In the genomic region with DNA sequence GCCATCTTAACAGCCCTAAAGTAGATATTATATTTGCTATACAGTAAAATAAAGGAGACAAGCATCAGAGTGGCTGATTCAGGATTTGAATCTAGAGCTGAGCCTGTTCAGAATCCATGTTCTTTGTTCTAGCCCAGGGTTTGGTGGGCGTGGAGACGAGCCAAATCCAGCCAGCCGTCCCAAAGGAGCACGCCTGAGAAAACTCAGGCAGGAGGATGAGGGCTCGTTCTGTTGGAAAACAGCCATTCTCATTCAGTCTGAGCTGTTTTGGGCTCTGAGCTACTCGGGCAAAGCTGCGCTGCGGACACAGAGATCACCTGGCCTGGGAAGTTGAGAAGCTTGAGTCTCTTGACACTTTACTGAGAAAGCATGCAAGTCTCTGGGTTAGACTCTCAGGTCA, we compare ENCODE assay signal across 12 mouse cellular contexts.
"Had no signal": no experiment of that assay in that cellular context is flagged by ENCODE, and none has a peak within 500 bp of the region (broad histone marks: within the 10 kb centered on the region; RNA-seq: fewer than 3 reads in every experiment).

No protein-coding gene starts in this region.

- H3K36me3 ChIP-seq: limb, embryonic 15.5 days; liver, embryonic 12.5 days; midbrain, embryonic 10.5 days; neural tube, embryonic 15.5 days had no signal

- H3K4me2 ChIP-seq: limb, embryonic 15.5 days; liver, embryonic 12.5 days; lung, embryonic 14.5 days; neural tube, embryonic 15.5 days had no signal

- ATAC-seq: liver, embryonic 12.5 days had no signal

- H3K4me3 ChIP-seq: limb, embryonic 15.5 days; liver, embryonic 12.5 days; midbrain, embryonic 10.5 days; myocyte; neural tube, embryonic 15.5 days had no signal

- H3K27ac ChIP-seq: kidney, postnatal 0 days; limb, embryonic 15.5 days; liver, embryonic 12.5 days; midbrain, embryonic 10.5 days; neural tube, embryonic 15.5 days had no signal

- DNase-seq: kidney, adult 9 months; kidney, postnatal 36 days; lung, embryonic 14.5 days; right cerebral cortex, adult 18-20 months; right cerebral cortex, postnatal 25 days; thymus, postnatal 36 days had no signal

- H3K9me3 ChIP-seq: limb, embryonic 15.5 days; liver, embryonic 12.5 days; neural tube, embryonic 15.5 days had no signal

- H3K9ac ChIP-seq: limb, embryonic 15.5 days; liver, embryonic 12.5 days; lung, embryonic 14.5 days; neural tube, embryonic 15.5 days had no signal

- H3K27me3 ChIP-seq: limb, embryonic 15.5 days; liver, embryonic 12.5 days; neural tube, embryonic 15.5 days had no signal
